Mouse (Mus musculus): ENCODE measurements around the gene Prom2. TPM values are rescaled to one million over a fixed set of nuclear protein-coding genes. Genes with fewer than 3 reads are reported as not detected.

Prom2 gene
- total and polyA plus RNA-seq, 2 experiments, result 5.9 TPM; not detected in 1

DNA sequence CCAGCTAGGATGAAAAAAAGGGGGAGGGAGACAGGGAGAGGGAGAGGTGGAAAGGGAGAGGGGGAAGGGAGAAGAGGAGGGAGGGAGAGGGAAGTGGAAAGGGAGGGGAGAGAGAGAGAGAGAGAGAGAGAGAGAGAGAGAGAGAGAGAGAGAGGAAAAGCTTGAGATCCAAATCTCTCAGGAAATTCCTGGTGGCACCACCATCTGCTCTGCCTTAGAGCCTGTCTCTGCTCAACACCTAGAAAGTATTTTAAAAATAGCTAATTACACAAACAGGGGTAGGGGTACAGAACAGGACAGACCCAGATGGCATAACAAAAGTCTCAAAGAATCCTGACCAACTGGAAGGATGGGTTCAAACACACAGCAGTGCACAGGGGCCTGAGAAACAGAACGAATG, 9.2 kb upstream of the Prom2 start:
- Histone ChIP-seq H3K4me1 (ENCODE audit: control insufficient read depth, insufficient read depth, low read length) (no peaks in the 10 kb centered on the region), H3K27ac (replicated peaks; ENCODE audit: insufficient read depth, low read depth, low read length) (no peak overlapping the region), H3K9ac (ENCODE audit: low read depth, low read length) (no peak overlapping the region), H3K27me3 (ENCODE audit: control insufficient read depth, insufficient read depth, low read length) (no peaks in the 10 kb centered on the region), H3K4me3 (ENCODE audit: insufficient read depth, low read depth, low read length) (no peak overlapping the region), H3K36me3 (ENCODE audit: control insufficient read depth, insufficient read depth, low read length) (no peaks in the 10 kb centered on the region), H3K79me2 (ENCODE audit: control insufficient read depth, insufficient read depth, low read length) (no peaks in the 10 kb centered on the region)
- TF ChIP-seq CTCF (IDR thresholded peaks at IDR 0.05; ENCODE audit: low read depth, low read length), result no peak
- no peak for TF ChIP-seq POLR2A (IDR thresholded peaks at IDR 0.05; ENCODE audit: extremely low read depth, insufficient read depth, low read length)
- 62% methylated on average over 1 of the region's 1 CpGs for WGBS
- no peak for DNase-seq (ENCODE audit: extremely low read depth, low read depth, low spot score)

DNA sequence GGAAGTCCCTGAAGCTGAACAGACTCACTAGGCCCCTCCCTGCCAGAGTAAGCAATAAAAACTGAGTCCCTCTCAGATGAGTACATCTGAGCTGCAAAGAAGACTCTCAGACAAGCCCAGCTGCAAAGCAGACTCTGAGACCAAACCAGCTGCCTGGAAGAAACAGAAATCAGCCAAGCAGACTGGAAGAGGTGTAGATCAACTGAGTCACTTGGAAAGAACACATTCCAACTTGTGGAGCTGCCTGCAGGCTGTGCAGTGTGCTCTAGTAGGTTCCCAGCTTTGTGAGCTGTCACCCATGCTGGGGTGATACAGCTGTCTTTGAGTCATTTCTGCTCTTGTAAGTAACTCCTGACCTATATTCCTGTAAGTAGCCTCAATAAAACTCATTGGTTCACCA, 8.4 kb upstream of the Prom2 start:
- Histone ChIP-seq H3K9ac (ENCODE audit: low read depth, low read length) (no peak overlapping the region), H3K4me3 (ENCODE audit: insufficient read depth, low read depth, low read length) (no peak overlapping the region), H3K27me3 (ENCODE audit: control insufficient read depth, insufficient read depth, low read length) (no peaks in the 10 kb centered on the region), H3K27ac (replicated peaks; ENCODE audit: insufficient read depth, low read depth, low read length) (no peak overlapping the region), H3K4me1 (ENCODE audit: control insufficient read depth, insufficient read depth, low read length) (no peaks in the 10 kb centered on the region), H3K79me2 (ENCODE audit: control insufficient read depth, insufficient read depth, low read length) (no peaks in the 10 kb centered on the region), H3K36me3 (ENCODE audit: control insufficient read depth, insufficient read depth, low read length) (no peaks in the 10 kb centered on the region)
- DNase-seq (ENCODE audit: extremely low read depth, low read depth, low spot score), result no peak
- no peak for TF ChIP-seq POLR2A (IDR thresholded peaks at IDR 0.05; ENCODE audit: extremely low read depth, insufficient read depth, low read length)
- TF ChIP-seq CTCF (IDR thresholded peaks at IDR 0.05; ENCODE audit: low read depth, low read length), result no peak

DNA sequence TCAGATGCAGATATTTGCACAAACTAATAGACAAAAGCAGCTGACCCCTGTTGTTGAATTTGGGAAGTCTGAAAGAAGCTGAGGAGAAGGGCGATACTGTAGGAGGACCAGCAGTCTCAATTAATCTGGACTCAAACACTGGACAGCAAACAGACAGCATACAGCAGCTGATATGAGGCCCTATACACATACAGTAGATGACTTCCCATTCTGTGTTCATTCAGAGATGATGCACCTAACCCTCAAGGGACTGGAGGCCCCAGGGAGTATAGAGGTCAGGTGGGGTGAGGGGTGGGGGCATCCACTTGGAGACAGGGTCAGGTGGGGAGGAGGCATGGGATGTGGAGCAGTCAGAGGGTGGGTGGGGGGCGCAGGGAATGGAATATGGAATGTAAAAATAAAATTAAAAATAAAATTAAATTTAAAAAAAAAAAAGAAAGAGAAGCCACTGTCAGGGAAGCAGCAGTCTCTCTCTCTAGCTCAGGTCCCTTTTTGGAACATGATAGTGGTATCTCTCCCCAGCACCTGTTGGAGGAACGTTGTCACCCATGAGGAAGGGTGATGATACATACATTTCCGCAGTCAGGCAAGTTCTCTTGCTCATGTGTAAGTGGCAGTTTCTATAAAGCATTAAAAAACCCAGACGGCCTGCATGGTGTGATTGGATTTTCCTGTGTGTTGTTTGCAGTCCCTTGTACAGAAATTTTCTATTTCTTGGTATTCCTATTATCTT, 7.2 kb upstream of the Prom2 start:
- H3K4me1 ChIP-seq (ENCODE audit: control insufficient read depth, insufficient read depth, low read length), result no peaks in the 10 kb centered on the region
- H3K4me3 ChIP-seq (ENCODE audit: insufficient read depth, low read depth, low read length), result no peak overlapping the region
- H3K79me2 ChIP-seq (ENCODE audit: control insufficient read depth, insufficient read depth, low read length), result no peaks in the 10 kb centered on the region
- DNase-seq (ENCODE audit: extremely low read depth, low read depth, low spot score), result no peak
- no peaks in the 10 kb centered on the region for H3K27me3 ChIP-seq (ENCODE audit: control insufficient read depth, insufficient read depth, low read length)
- no peaks in the 10 kb centered on the region for H3K36me3 ChIP-seq (ENCODE audit: control insufficient read depth, insufficient read depth, low read length)
- no peak overlapping the region for H3K27ac ChIP-seq (replicated peaks; ENCODE audit: insufficient read depth, low read depth, low read length)
- TF ChIP-seq POLR2A (IDR thresholded peaks at IDR 0.05; ENCODE audit: extremely low read depth, insufficient read depth, low read length) (no peak), CTCF (IDR thresholded peaks at IDR 0.05; ENCODE audit: low read depth, low read length) (no peak)
- 66% methylated on average over 5 of the region's 5 CpGs for WGBS
- no peak overlapping the region for H3K9ac ChIP-seq (ENCODE audit: low read depth, low read length)

DNA sequence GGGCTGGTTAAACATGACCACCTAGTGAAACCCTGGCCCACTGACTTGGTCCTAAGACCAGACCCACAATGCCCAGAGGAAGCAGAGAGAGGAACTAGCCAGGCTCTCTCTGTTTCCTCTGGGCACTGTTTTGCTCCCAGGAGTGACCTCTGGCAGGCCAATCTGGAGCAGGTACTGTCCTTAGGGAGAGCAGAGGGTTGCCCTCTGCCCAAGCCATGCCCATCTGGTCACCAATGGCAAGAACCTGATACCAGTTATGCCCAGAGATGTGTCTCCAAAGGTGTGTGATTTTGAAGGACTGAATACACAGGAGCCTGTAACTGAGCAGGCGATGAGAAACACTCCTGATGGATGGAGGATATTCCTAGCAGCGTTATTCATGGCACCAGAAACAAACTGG, 430 bp upstream of the Prom2 start:
- Histone ChIP-seq H3K4me3 (ENCODE audit: insufficient read depth, low read depth, low read length) (no peak overlapping the region), H3K27ac (replicated peaks; ENCODE audit: insufficient read depth, low read depth, low read length) (no peak overlapping the region), H3K79me2 (ENCODE audit: control insufficient read depth, insufficient read depth, low read length) (no peaks in the 10 kb centered on the region), H3K36me3 (ENCODE audit: control insufficient read depth, insufficient read depth, low read length) (no peaks in the 10 kb centered on the region), H3K9ac (ENCODE audit: low read depth, low read length) (no peak overlapping the region), H3K27me3 (ENCODE audit: control insufficient read depth, insufficient read depth, low read length) (peaks cover 8% of the 10 kb centered on the region; the same call in 1 of the 2 replicates), H3K4me1 (ENCODE audit: control insufficient read depth, insufficient read depth, low read length) (no peaks in the 10 kb centered on the region)
- WGBS, result 73% methylated on average over 2 of the region's 2 CpGs
- DNase-seq (ENCODE audit: extremely low read depth, low read depth, low spot score), result no peak
- TF ChIP-seq CTCF (IDR thresholded peaks at IDR 0.05; ENCODE audit: low read depth, low read length) (no peak), POLR2A (IDR thresholded peaks at IDR 0.05; ENCODE audit: extremely low read depth, insufficient read depth, low read length) (no peak)

DNA sequence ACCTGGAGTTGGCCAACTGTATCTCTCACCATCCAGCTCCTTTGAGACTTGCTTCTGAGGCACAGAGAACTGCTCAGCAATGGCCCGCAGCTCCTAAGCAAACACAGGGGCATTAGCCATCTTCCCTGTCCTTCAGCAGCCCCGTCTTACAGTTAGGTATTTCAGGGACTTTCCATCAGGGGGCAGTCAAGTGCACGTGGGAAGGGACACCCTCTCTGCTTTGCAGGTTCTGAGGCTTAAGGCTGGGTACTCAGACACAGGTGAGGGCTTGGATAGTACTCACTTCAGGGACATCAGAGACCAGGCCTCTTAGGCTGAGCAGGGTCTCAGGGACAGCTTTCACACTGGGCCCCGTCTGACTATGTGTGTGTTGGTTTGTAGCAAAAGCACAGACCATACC, 1.8 kb downstream of the Prom2 start:
- H3K27me3 ChIP-seq (ENCODE audit: control insufficient read depth, insufficient read depth, low read length), result peaks cover 8% of the 10 kb centered on the region; the same call in 1 of the 2 replicates
- no peaks in the 10 kb centered on the region for H3K4me1 ChIP-seq (ENCODE audit: control insufficient read depth, insufficient read depth, low read length)
- H3K4me3 ChIP-seq (ENCODE audit: insufficient read depth, low read depth, low read length), result no peak overlapping the region
- WGBS, result 24% methylated on average over 4 of the region's 4 CpGs
- no peaks in the 10 kb centered on the region for H3K79me2 ChIP-seq (ENCODE audit: control insufficient read depth, insufficient read depth, low read length)
- no peak for DNase-seq (ENCODE audit: extremely low read depth, low read depth, low spot score)
- H3K27ac ChIP-seq (replicated peaks; ENCODE audit: insufficient read depth, low read depth, low read length), result no peak overlapping the region
- no peaks in the 10 kb centered on the region for H3K36me3 ChIP-seq (ENCODE audit: control insufficient read depth, insufficient read depth, low read length)
- no peak overlapping the region for H3K9ac ChIP-seq (ENCODE audit: low read depth, low read length)
- no peak for TF ChIP-seq POLR2A (IDR thresholded peaks at IDR 0.05; ENCODE audit: extremely low read depth, insufficient read depth, low read length)
- TF ChIP-seq CTCF (IDR thresholded peaks at IDR 0.05; ENCODE audit: low read depth, low read length), result peak; percentile 31; the same call in 1 of the 2 replicates

DNA sequence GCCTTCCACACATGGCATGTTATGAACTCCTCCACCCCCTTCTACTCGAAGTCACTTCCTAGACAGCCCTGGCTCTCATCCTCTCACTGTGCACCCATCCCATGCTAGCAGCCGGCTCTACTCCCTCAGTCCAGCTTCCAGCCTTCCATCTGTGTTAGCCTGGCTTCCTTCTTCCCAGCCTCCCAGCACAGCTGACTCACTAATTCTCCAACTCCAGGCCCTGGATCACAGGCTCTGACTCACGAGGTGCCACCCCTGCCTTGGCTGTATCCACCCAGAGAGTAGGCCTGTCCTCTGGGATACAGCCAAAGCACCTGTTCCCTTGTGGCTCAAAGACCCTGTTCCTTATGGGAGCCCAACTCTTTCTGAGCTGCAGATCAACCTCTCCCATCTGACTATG, 3.7 kb downstream of the Prom2 start:
- no peak overlapping the region for H3K27ac ChIP-seq (replicated peaks; ENCODE audit: insufficient read depth, low read depth, low read length)
- DNase-seq (ENCODE audit: extremely low read depth, low read depth, low spot score), result no peak
- H3K36me3 ChIP-seq (ENCODE audit: control insufficient read depth, insufficient read depth, low read length), result no peaks in the 10 kb centered on the region
- WGBS, result 64% methylated on average over 3 of the region's 3 CpGs
- H3K9ac ChIP-seq (ENCODE audit: low read depth, low read length), result no peak overlapping the region
- peaks cover 8% of the 10 kb centered on the region; the same call in 1 of the 2 replicates for H3K27me3 ChIP-seq (ENCODE audit: control insufficient read depth, insufficient read depth, low read length)
- no peaks in the 10 kb centered on the region for H3K4me1 ChIP-seq (ENCODE audit: control insufficient read depth, insufficient read depth, low read length)
- no peak overlapping the region for H3K4me3 ChIP-seq (ENCODE audit: insufficient read depth, low read depth, low read length)
- no peak for TF ChIP-seq POLR2A (IDR thresholded peaks at IDR 0.05; ENCODE audit: extremely low read depth, insufficient read depth, low read length)
- no peak for TF ChIP-seq CTCF (IDR thresholded peaks at IDR 0.05; ENCODE audit: low read depth, low read length)
- H3K79me2 ChIP-seq (ENCODE audit: control insufficient read depth, insufficient read depth, low read length), result no peaks in the 10 kb centered on the region
